Mouse (Mus musculus) midbrain, embryonic 14.5 days (tissue): ENCODE data around the gene Gda. TPM values are rescaled to one million over a fixed set of nuclear protein-coding genes. Genes with fewer than 3 reads are reported as not detected.

Experiments
- ATAC-seq: fragments of 200-750 bp; cut with Nextera tagmentation; 2 replicates; pipeline ENCODE4 v1.8.0; 2017; ENCODE audit warnings: moderate number of reproducible peaks, moderate library complexity; ENCODE audit not compliant: low FRiP score, low TSS enrichment
- DNase-seq: peaks from one replicate; pipeline ENCODE4 v3.0.0-alpha.2; 2015
- H3K27ac ChIP-seq: fragments of 300-500 bp; sonication (generic); replicated peaks from 2 replicates; pipeline ENCODE4 v1.5.1; 2014; ENCODE audit warnings: mild to moderate bottlenecking, low read depth, low read length, moderate library complexity
- H3K27me3 ChIP-seq: fragments of 300-500 bp; sonication (generic); 2 replicates; pipeline ENCODE4 v1.6.1; 2014; ENCODE audit warnings: low read length, control low read depth, mixed read lengths; ENCODE audit not compliant: control insufficient read depth, insufficient read depth
- H3K36me3 ChIP-seq: fragments of 300-500 bp; sonication (generic); 2 replicates; pipeline ENCODE4 v1.6.1; 2014; ENCODE audit warnings: low read length, control low read depth; ENCODE audit not compliant: control insufficient read depth, insufficient read depth
- H3K4me1 ChIP-seq: fragments of 300-500 bp; sonication (generic); 2 replicates; pipeline ENCODE4 v1.6.1; 2014; ENCODE audit warnings: mild to moderate bottlenecking, antibody characterized with exemption, low read length, control low read depth; ENCODE audit not compliant: control insufficient read depth, insufficient read depth
- H3K4me2 ChIP-seq: fragments of 300-500 bp; sonication (generic); 2 replicates; pipeline ENCODE4 v1.6.1; 2014; ENCODE audit warnings: mild to moderate bottlenecking, low read length, moderate library complexity
- H3K4me3 ChIP-seq: fragments of 300-500 bp; sonication (generic); replicated peaks from 2 replicates; pipeline ENCODE4 v1.5.1; 2014; ENCODE audit warnings: low read depth, low read length
- H3K9ac ChIP-seq: fragments of 300-500 bp; sonication (generic); replicated peaks from 2 replicates; pipeline ENCODE4 v1.6.1; 2014; ENCODE audit warnings: mild to moderate bottlenecking, low read length, moderate library complexity
- H3K9me3 ChIP-seq: fragments of 300-500 bp; sonication (generic); 2 replicates; pipeline ENCODE4 v1.6.1; 2016; ENCODE audit warnings: low read length, control low read depth, mixed read lengths; ENCODE audit not compliant: control insufficient read depth
- WGBS: fragments of 180-500 bp; shearing (Covaris S2); extraction: QIAGEN DNeasy Blood & Tissue Kit; methylation state at CpG from one replicate; pipeline ENCODE4 v1.1.7; 2014; 5-methylcytosine and 5-hydroxymethylcytosine counted together
- polyA plus RNA-seq: library from polyadenylated mRNA; unstranded; fragments of >200 nt; fragmentation: Nextera tagmentation; extraction: Ambion mirVana; gene quantifications from 2 replicates; pipeline ENCODE4 v1.2.1, GENCODE M21; 2014

Gene Gda
- polyA plus RNA-seq, 1 experiment from 2014 or later: 0.13 TPM

DNA sequence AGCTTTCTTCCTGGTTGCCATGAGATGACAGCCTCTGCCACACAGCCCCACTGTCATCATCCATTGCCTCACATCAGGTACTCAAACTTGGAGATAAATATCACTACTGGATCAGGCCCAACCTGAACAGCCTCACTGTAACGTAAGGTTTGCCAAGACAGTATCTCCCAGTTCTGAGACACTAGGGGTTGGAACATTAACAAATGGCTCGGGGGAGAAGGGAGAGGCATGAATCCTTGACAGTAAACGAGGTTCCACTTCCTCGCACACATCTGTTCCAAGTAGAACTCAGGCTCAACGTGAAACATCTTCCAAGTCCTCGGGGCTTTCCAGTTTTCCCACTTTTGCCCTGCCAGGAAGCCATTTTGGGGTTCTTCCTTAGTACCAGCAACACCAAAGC lies 123.6 kb downstream of the Gda start:
- Histone ChIP-seq H3K4me1 (no peaks in the 10 kb centered on the region), H3K4me2 (no peak overlapping the region), H3K4me3 (no peak overlapping the region), H3K27ac (no peak overlapping the region), H3K36me3 (no peaks in the 10 kb centered on the region), H3K9ac (no peak overlapping the region), H3K9me3 (no peaks in the 10 kb centered on the region), H3K27me3 (no peaks in the 10 kb centered on the region)
- WGBS: 85% methylated on average over 6 of the region's 6 CpGs
- no peak for DNase-seq
- no peak for ATAC-seq

- H3K9ac ChIP-seq: no peak overlapping the region
- H3K4me3 ChIP-seq: no peak overlapping the region
- no peak overlapping the region for H3K27ac ChIP-seq
- no peak for DNase-seq
- no peaks in the 10 kb centered on the region for H3K4me1 ChIP-seq
- H3K4me2 ChIP-seq: no peak overlapping the region
- ATAC-seq: no peak
- H3K36me3 ChIP-seq: no peaks in the 10 kb centered on the region
- 94% methylated on average over 6 of the region's 6 CpGs for WGBS
- H3K27me3 ChIP-seq: no peaks in the 10 kb centered on the region
- H3K9me3 ChIP-seq: no peaks in the 10 kb centered on the region
Measured at GRCm38 (mm10) chr19:21346646-21347045, 126.6 kb downstream of the Gda start.

Other genes with a start within 250 kb of the Gda start
- gene Zfand5, start 201.2 kb downstream of the Gda start, polyA plus RNA-seq: 199 and 225 TPM in 2 replicates
- gene 1110059E24Rik, start 179.5 kb upstream of the Gda start, polyA plus RNA-seq: 62.3 and 65.8 TPM in 2 replicates
- 45.9 and 54.3 TPM in 2 replicates for gene Abhd17b, start 179.7 kb upstream of the Gda start, polyA plus RNA-seq